Mouse (Mus musculus) heart, adult 8-10 months (tissue): ENCODE measurements around the gene Fam209. TPM values are rescaled to one million over a fixed set of nuclear protein-coding genes. Genes with fewer than 3 reads are reported as not detected.

ENCODE experiments used
- total RNA-seq, 4 experiments: library from RNA; stranded (reverse); gene quantifications; 2 replicates each; pipeline ENCODE4 v1.2.4; 2022

The Fam209 gene
- total RNA-seq, 4 experiments from 2014 or later = not detected

Other genes with a start within 250 kb of the Fam209 start
- not detected for gene Mc3r, start 224.0 kb upstream of the Fam209 start, total RNA-seq
- gene Fam210b, start 127.0 kb upstream of the Fam209 start, total RNA-seq = 1 to 10 TPM; 5.0 to 7.1 (median 5.9) TPM
- gene Aurka, start 102.0 kb upstream of the Fam209 start, total RNA-seq = 1 to 10 TPM in 2 of 4 experiments, under 1 TPM in 2; 0.53 to 1.6 (median 0.83) TPM
- 10 to 100 TPM; 15.6 to 18.9 (median 17.9) TPM for gene Cstf1, start 101.8 kb upstream of the Fam209 start, total RNA-seq
- gene Cass4, start 78.7 kb upstream of the Fam209 start, total RNA-seq = under 1 TPM; 0.09 to 0.53 (median 0.35) TPM
- 10 to 100 TPM; 30.2 to 38.1 (median 31.4) TPM for gene Rtf2, start 32.0 kb upstream of the Fam209 start, total RNA-seq
- gene Gcnt7, start 13.9 kb upstream of the Fam209 start, total RNA-seq = not detected
- not detected for gene Tfap2c, start 77.1 kb downstream of the Fam209 start, total RNA-seq